Mouse (Mus musculus): ENCODE measurements around the gene Phlda3. TPM values are rescaled to one million over a fixed set of nuclear protein-coding genes. Genes with fewer than 3 reads are reported as not detected.

Gene Phlda3
- polyA plus RNA-seq, 1 experiment from 2014 or later: 86.2 TPM

DNA sequence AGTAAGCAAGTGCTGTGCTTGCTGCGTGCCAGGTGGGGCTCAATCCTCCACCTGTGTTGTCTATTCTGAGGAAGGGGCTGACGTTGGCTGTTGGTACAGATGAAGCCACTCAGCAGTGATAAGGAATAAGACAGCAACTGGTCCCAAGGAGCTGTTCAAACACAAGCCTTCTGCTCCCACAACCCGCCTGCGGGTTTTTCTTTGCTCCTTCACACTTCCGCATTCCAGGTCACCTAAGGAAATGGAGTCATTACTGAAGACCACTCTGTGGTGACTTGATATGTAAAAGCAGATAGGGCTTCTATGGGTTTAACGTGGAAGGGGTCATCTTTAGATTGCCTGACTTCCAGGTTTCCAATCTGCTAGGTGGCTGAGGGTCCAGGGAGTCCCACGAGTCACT lies 34.5 kb upstream of the Phlda3 start:
- Histone ChIP-seq H3K9ac (no peak overlapping the region), H3K36me3 (0 out of 2 replicates have a peak, but pooled peaks cover 3% of the 10 kb centered on the region), H3K27ac (peak overlapping the region; percentile 93), H3K4me2 (peak overlapping the region; percentile 77), H3K27me3 (no peaks in the 10 kb centered on the region), H3K9me3 (replicated peaks) (no peaks in the 10 kb centered on the region), H3K4me3 (replicated peaks) (peak overlapping the region; percentile 67; the same call in 1 of the 2 replicates), H3K4me1 (peaks cover 78% of the 10 kb centered on the region)
- ATAC-seq (replicated peaks; ENCODE audit: low FRiP score): no peak
- WGBS: 57% methylated on average over 7 of the region's 7 CpGs

DNA sequence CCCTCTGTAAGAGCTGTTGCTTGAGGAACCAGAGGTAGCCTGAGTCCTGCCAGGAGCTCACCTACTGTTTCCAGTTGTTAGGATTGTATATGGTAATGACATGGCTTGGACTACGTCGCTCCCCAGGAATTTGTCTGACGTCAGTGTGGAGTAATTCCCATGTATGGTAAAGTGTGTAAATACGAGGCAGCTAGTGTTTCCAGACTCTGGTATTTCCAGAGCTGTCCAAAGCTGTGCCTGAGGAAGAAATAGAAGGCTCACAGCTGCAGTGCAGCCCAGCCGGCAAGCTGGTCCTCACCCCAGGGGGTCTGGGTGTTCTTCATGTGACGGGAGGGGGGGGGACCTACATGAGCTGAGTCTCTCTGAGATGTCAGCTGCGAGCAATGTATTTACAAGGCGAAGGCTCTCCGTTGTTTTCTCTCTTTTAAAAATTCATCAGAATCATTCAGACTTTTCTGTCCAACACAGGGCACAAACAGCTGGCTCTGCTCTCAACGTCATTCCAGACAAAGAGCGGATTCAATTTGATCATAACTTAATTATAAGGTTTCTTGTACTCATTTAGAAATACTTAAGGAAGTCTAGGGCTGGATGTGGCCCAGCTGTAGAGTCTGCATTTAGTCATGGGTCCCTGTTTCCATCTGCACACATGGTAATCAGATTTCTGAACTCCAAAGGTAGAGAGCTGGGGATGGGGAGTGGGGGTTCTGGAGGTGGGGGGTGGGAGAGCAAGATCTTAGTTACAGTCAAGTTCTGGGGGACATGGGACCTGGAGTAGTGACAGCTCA lies 33.8 kb upstream of the Phlda3 start:
- Histone ChIP-seq H3K27ac (peak overlapping the region; percentile 93), H3K9me3 (replicated peaks) (no peaks in the 10 kb centered on the region), H3K9ac (no peak overlapping the region), H3K36me3 (0 out of 2 replicates have a peak, but pooled peaks cover 4% of the 10 kb centered on the region), H3K4me2 (peak overlapping the region; percentile 77), H3K27me3 (no peaks in the 10 kb centered on the region), H3K4me1 (peaks cover 78% of the 10 kb centered on the region), H3K4me3 (replicated peaks) (peak overlapping the region; percentile 67; the same call in 1 of the 2 replicates)
- peak; percentile 62 for ATAC-seq (replicated peaks; ENCODE audit: low FRiP score)
- WGBS: 23% methylated on average over 11 of the region's 11 CpGs

DNA sequence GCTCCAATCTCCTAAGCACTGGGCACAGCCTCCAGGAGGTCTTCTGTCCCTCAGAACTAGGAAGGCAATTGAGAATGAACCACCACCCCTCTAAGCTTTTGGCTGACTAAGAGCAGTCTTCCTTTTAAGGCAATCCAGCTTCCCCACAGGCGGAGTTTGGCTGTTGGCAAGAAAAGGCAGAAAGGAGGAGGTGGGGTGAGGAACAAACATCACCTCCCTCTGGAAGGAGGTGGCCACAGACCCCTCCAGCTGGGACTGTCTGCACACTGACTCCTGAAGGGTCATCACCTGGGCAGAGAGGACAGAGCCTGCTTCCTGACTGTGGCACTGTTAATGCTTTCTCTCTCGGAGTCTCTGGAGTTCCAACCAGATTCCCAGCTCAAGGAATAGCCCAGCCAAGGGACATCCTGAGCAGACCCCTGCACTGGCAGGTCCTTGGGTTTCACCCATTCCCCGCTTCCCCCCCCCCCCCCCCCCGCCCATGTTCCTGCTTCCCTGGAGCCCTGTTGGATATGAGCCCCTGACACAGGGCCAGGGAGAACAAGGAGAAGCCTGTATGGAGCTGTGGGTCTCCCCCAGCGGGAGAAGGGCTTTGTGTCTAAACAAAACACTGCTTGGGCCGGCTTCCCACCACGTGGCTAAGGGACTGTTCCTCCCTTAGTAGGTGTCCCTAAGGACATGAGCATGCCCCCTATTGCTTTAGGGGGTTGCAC lies 31.5 kb upstream of the Phlda3 start:
- 38% methylated on average over 6 of the region's 7 CpGs for WGBS
- ATAC-seq (replicated peaks; ENCODE audit: low FRiP score): no peak

DNA sequence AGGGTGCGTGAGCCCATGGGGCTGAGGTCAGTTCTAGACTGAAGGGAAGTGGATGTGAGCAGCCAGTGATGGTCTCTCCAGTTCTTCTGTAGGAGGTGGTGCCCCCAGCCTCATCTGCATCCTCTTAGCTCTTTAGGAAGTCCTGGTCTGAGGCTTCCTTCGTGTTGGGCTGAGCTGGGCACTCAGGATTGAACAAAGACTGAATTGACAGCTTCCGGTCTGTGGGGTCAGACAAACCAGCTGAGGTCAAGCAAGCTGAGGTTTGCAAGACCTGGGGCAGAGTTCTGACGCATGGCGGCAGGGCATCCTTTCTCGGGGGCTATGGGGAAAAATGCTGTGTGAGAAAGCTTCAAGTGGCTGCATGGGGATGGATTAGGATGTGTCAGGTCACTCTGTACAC lies 30.5 kb upstream of the Phlda3 start:
- 46% methylated on average over 6 of the region's 6 CpGs for WGBS
- no peak overlapping the region for H3K4me3 ChIP-seq (replicated peaks)

More for the DNA sequence above, 31.5 kb upstream of the Phlda3 start:
- Histone ChIP-seq H3K27ac (peak overlapping the region; percentile 93), H3K36me3 (0 out of 2 replicates have a peak, but pooled peaks cover 4% of the 10 kb centered on the region), H3K27me3 (no peaks in the 10 kb centered on the region), H3K9me3 (replicated peaks) (no peaks in the 10 kb centered on the region), H3K4me1 (peaks cover 84% of the 10 kb centered on the region), H3K4me2 (peak overlapping the region; percentile 21; the same call in 1 of the 2 replicates), H3K9ac (no peak overlapping the region), H3K4me3 (replicated peaks) (no peak overlapping the region)

DNA sequence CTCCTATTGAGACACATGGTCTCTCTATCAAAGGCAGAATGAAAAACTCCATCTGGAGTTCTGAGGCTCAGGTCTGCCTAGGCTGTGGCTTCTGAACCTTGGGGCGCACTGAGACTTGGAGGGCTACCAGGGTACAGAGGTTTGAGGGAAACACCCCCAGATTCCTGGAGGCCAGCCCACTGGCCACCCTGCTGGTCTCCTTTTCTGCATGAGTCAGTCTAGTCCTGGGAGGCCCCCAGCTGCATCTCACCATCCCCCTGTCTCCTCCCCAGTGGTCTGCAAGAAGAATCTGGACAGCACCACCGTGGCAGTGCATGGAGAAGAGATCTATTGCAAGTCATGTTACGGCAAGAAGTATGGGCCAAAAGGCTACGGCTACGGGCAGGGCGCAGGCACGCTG lies 20.9 kb upstream of the Phlda3 start:
- Histone ChIP-seq H3K4me1 (peaks cover 40% of the 10 kb centered on the region), H3K27me3 (no peaks in the 10 kb centered on the region), H3K4me2 (no peak overlapping the region), H3K36me3 (peaks cover 46% of the 10 kb centered on the region), H3K9me3 (replicated peaks) (no peaks in the 10 kb centered on the region), H3K27ac (0 out of 2 replicates have a peak overlapping the region, but pooled peaks have one; percentile 13), H3K4me3 (replicated peaks) (no peak overlapping the region), H3K9ac (no peak overlapping the region)
- 0 out of 2 replicates have a peak, but pooled peaks have one; percentile 14 for ATAC-seq (replicated peaks; ENCODE audit: low FRiP score)
- WGBS: 68% methylated on average over 7 of the region's 7 CpGs

More for the DNA sequence above, 30.5 kb upstream of the Phlda3 start:
- Histone ChIP-seq H3K4me2 (no peak overlapping the region), H3K9me3 (replicated peaks) (no peaks in the 10 kb centered on the region), H3K36me3 (0 out of 2 replicates have a peak, but pooled peaks cover 4% of the 10 kb centered on the region), H3K27me3 (no peaks in the 10 kb centered on the region), H3K4me1 (peaks cover 84% of the 10 kb centered on the region), H3K27ac (peak overlapping the region; percentile 93; the same call in 1 of the 2 replicates), H3K9ac (no peak overlapping the region)
- no peak for ATAC-seq (replicated peaks; ENCODE audit: low FRiP score)

DNA sequence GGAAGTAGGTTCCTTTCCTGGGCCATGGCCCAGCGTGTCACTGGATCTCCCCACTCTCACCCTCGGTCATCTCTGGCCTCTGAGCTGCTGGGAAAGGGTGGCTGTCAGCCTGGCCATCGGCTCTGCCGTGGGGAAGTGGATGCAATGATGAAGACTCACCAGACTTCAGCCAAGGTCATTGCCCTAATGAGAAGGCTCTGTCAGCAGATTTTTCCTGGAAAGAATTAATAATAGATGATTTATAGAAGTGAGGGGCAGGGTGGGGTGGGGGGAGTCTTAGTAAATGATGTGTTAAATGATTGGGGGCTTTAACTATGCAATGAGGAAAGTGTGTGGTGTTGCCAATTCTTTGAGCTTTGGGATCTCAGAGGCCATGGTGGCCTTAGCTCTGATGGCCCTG lies 19.7 kb upstream of the Phlda3 start:
- no peak overlapping the region for H3K9ac ChIP-seq
- H3K27ac ChIP-seq: no peak overlapping the region
- no peak for ATAC-seq (replicated peaks; ENCODE audit: low FRiP score)
- peaks cover 59% of the 10 kb centered on the region for H3K36me3 ChIP-seq
- no peak overlapping the region for H3K4me3 ChIP-seq (replicated peaks)
- H3K4me1 ChIP-seq: peaks cover 28% of the 10 kb centered on the region
- no peaks in the 10 kb centered on the region for H3K27me3 ChIP-seq
- no peaks in the 10 kb centered on the region for H3K9me3 ChIP-seq (replicated peaks)
- 62% methylated on average over 4 of the region's 4 CpGs for WGBS
- H3K4me2 ChIP-seq: no peak overlapping the region

DNA sequence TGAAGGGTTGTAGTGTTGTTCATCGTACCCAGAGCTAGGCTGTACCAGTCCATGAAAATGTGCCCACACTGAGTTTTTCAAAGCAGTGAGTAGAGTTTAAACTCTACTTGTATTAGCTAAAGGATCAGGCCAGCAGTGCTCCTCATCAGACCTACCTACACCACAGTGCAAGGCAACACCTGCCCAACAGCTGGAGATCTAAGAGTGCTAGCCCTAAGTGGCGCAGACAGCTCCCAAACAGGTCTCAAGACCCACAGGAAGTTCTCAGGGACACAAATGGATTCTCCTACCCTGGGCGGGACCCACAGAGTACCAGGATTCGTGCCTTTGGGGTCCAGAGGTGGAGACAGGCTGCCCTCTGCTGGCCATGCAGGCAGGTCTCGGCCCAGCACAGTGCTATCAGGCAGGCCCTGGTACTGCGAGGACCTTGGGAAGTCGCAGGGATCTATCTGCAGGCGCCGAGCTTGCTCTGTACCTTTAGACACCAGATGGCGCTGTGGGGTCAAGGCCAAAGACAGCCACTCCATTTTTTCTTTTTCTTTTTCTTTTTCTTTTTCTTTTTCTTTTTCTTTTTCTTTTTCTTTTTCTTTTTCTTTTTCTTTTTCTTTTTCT lies 13.1 kb upstream of the Phlda3 start:
- 13% methylated on average over 10 of the region's 10 CpGs for WGBS
- peak; percentile 98 for ATAC-seq (replicated peaks; ENCODE audit: low FRiP score)
- H3K27ac ChIP-seq: no peak overlapping the region

DNA sequence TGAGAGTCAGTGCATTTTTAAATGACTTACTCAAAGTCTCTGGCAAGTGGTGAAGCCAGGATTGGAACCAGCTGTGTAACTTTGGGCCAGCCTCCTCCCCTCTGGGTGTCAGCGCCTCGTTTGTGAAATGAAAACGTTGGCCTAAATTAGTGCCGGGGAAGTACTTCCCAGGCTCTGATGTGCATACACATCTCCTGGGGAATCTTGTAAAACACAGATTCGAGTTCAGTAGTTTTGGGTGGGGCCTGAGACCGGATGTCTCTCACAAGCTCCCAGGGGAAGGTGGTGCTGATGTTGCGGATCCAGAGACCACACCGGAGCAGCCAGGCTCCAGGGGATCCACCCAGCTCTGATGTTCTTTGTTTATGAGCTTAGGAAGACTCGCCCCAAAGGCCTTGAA lies 10.6 kb upstream of the Phlda3 start:
- no peak for ATAC-seq (replicated peaks; ENCODE audit: low FRiP score)

More for the DNA sequence above, 13.1 kb upstream of the Phlda3 start:
- Histone ChIP-seq H3K4me1 (0 out of 2 replicates have a peak, but pooled peaks cover 4% of the 10 kb centered on the region), H3K9ac (no peak overlapping the region), H3K4me3 (replicated peaks) (no peak overlapping the region), H3K9me3 (replicated peaks) (no peaks in the 10 kb centered on the region), H3K27me3 (no peaks in the 10 kb centered on the region), H3K4me2 (no peak overlapping the region), H3K36me3 (peaks cover 41% of the 10 kb centered on the region)

DNA sequence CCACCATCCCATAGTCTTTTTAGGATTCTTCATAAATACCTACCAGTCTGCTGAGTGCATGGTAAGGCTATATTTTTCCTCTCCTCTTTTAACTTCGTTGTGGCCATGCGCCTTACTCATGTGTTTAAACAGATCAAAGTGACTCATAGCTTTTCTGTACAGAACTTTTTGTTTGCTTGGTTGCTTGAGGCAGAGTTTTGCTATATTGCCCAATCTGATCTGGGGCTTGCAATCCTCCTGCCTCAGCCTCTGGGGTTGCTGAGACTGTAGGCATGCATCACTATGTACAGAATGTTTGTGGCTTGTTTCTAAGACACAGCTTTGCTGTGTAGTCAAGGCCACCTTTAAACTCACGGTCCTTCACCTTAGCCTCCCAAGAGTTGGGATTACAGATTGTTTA lies 10.0 kb upstream of the Phlda3 start:
- H3K36me3 ChIP-seq: peaks cover 12% of the 10 kb centered on the region; the same call in 1 of the 2 replicates
- no peak overlapping the region for H3K9ac ChIP-seq
- H3K4me2 ChIP-seq: no peak overlapping the region
- 79% methylated on average over 3 of the region's 3 CpGs for WGBS
- H3K4me3 ChIP-seq (replicated peaks): no peak overlapping the region
- no peak overlapping the region for H3K27ac ChIP-seq
- no peaks in the 10 kb centered on the region for H3K27me3 ChIP-seq
- H3K4me1 ChIP-seq: peaks cover 9% of the 10 kb centered on the region; the same call in 1 of the 2 replicates
- H3K9me3 ChIP-seq (replicated peaks): no peaks in the 10 kb centered on the region
- ATAC-seq (replicated peaks; ENCODE audit: low FRiP score): no peak

More for the DNA sequence above, 10.6 kb upstream of the Phlda3 start:
- H3K27me3 ChIP-seq: no peaks in the 10 kb centered on the region
- no peaks in the 10 kb centered on the region for H3K9me3 ChIP-seq (replicated peaks)
- 53% methylated on average over 9 of the region's 9 CpGs for WGBS
- H3K9ac ChIP-seq: no peak overlapping the region
- H3K4me3 ChIP-seq (replicated peaks): no peak overlapping the region
- no peak overlapping the region for H3K27ac ChIP-seq
- H3K36me3 ChIP-seq: peaks cover 19% of the 10 kb centered on the region
- peaks cover 9% of the 10 kb centered on the region; the same call in 1 of the 2 replicates for H3K4me1 ChIP-seq
- no peak overlapping the region for H3K4me2 ChIP-seq

DNA sequence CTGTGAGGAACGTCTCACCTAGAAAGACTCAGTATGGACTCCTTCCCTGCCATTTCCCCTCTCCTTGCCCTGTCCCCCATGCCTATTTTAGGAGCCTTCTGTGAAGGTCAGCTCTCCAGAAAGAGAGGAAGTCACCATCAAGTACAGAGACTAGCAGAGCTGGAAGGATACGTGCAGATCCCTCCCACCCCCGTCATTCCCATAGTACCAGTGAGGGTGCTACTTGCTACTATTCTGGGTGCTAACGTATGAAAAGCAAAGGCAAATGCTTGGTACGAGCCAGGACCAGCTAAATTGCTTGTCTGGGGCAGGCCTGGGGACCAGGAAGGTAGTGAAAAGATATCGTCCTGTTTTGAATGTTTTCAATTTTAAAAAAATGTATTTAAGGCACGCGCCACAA lies 8.6 kb upstream of the Phlda3 start:
- Histone ChIP-seq H3K27me3 (no peaks in the 10 kb centered on the region), H3K9ac (no peak overlapping the region), H3K4me1 (peaks cover 9% of the 10 kb centered on the region; the same call in 1 of the 2 replicates), H3K4me3 (replicated peaks) (no peak overlapping the region), H3K27ac (no peak overlapping the region), H3K9me3 (replicated peaks) (no peaks in the 10 kb centered on the region), H3K4me2 (no peak overlapping the region), H3K36me3 (peaks cover under 1% of the 10 kb centered on the region; the same call in 1 of the 2 replicates)
- WGBS: 82% methylated on average over 8 of the region's 8 CpGs
- no peak for ATAC-seq (replicated peaks; ENCODE audit: low FRiP score)

DNA sequence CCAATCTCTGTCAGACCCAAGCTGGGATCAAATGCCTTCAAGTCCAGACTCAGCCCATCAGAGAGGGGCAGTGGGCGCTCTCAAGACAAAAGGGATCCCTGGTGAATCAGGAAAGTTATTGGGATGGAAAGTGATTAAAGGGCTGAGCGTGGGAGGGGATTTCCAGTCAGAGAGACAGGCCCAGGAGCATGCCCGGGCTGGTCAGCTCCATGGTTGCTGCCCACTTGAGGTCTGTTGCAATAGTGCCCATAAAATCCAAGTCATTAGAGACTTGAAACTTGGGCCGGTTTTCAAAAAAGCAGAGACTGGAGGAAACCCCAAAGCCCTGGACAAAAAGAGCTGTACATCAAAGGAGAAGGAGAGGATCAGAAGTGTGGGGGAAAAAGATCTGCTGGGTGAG lies 6.2 kb upstream of the Phlda3 start:
- peaks cover 22% of the 10 kb centered on the region for H3K4me1 ChIP-seq
- WGBS: 32% methylated on average over 4 of the region's 4 CpGs
- H3K9me3 ChIP-seq (replicated peaks): no peaks in the 10 kb centered on the region
- H3K9ac ChIP-seq: no peak overlapping the region
- no peak overlapping the region for H3K4me2 ChIP-seq
- H3K36me3 ChIP-seq: no peaks in the 10 kb centered on the region
- no peaks in the 10 kb centered on the region for H3K27me3 ChIP-seq
- ATAC-seq (replicated peaks; ENCODE audit: low FRiP score): 0 out of 2 replicates have a peak, but pooled peaks have one; percentile 27
- no peak overlapping the region for H3K4me3 ChIP-seq (replicated peaks)
- H3K27ac ChIP-seq: peak overlapping the region; percentile 57

Data from kidney, embryonic 15.5 days (tissue).